Mouse (Mus musculus) midbrain, postnatal 0 days (tissue): ENCODE measurements at regions not wholly inside any gene's neighbourhood (a gene's known extent, or its start where the extent isn't known, plus 50 kb on each side); places are given as distances from the start of the nearest gene placed in this dataset.
A peak's percentile ranks its signal among the peaks of the same experiment; 100 is the strongest.

Experiments used
- ATAC-seq: fragments of 200-750 bp; cut with Nextera tagmentation; 2 replicates; pipeline ENCODE4 v1.8.0; 2017; ENCODE audit warnings: moderate number of reproducible peaks, mild to moderate bottlenecking, moderate TSS enrichment, moderate library complexity; ENCODE audit not compliant: low FRiP score
- DNase-seq: peaks from one replicate; pipeline ENCODE4 v3.0.0-alpha.2; 2015; ENCODE audit warnings: low spot score
- H3K27ac ChIP-seq: fragments of 300-500 bp; sonication (generic); 2 replicates; pipeline ENCODE4 v1.5.1; 2014; ENCODE audit warnings: low read depth, mild to moderate bottlenecking, low read length, mixed read lengths
- H3K27me3 ChIP-seq: fragments of 300-500 bp; sonication (generic); 2 replicates; pipeline ENCODE4 v1.6.1; 2014; ENCODE audit warnings: low read length, control low read depth, mixed read lengths; ENCODE audit not compliant: insufficient read depth
- H3K36me3 ChIP-seq: fragments of 300-500 bp; sonication (generic); 2 replicates; pipeline ENCODE4 v1.6.1; 2014; ENCODE audit warnings: low read length, control low read depth, mixed read lengths; ENCODE audit not compliant: insufficient read depth
- H3K4me1 ChIP-seq: fragments of 300-500 bp; sonication (generic); 2 replicates; pipeline ENCODE4 v1.6.1; 2014; ENCODE audit warnings: mild to moderate bottlenecking, control low read depth, antibody characterized with exemption, low read length, mixed read lengths; ENCODE audit not compliant: insufficient read depth
- H3K4me2 ChIP-seq: fragments of 300-500 bp; sonication (generic); 2 replicates; pipeline ENCODE4 v1.6.1; 2014; ENCODE audit warnings: low read depth, mild to moderate bottlenecking, low read length, mixed read lengths; ENCODE audit not compliant: poor library complexity, severe bottlenecking
- H3K4me3 ChIP-seq: fragments of 300-500 bp; sonication (generic); 2 replicates; pipeline ENCODE4 v1.5.1; 2014; ENCODE audit warnings: low read depth, mild to moderate bottlenecking, low read length, moderate library complexity
- H3K9ac ChIP-seq: fragments of 300-500 bp; sonication (generic); replicated peaks from 2 replicates; pipeline ENCODE4 v1.6.1; 2014; ENCODE audit warnings: mild to moderate bottlenecking, low read length, moderate library complexity, mixed read lengths; ENCODE audit not compliant: poor library complexity, severe bottlenecking
- H3K9me3 ChIP-seq: fragments of 300-500 bp; sonication (generic); 2 replicates; pipeline ENCODE4 v1.6.1; 2016; ENCODE audit warnings: low read length, control low read depth
- CTCF ChIP-seq: IDR thresholded peaks from 2 replicates; pipeline ENCODE4 v1.5.1; 2016; ENCODE audit warnings: antibody characterized with exemption, mild to moderate bottlenecking
- WGBS: fragments of 180-500 bp; shearing (Covaris S2); extraction: QIAGEN DNeasy Blood & Tissue Kit; methylation state at CpG from one replicate; pipeline ENCODE4 v1.1.7; 2014; 5-methylcytosine and 5-hydroxymethylcytosine counted together

DNA sequence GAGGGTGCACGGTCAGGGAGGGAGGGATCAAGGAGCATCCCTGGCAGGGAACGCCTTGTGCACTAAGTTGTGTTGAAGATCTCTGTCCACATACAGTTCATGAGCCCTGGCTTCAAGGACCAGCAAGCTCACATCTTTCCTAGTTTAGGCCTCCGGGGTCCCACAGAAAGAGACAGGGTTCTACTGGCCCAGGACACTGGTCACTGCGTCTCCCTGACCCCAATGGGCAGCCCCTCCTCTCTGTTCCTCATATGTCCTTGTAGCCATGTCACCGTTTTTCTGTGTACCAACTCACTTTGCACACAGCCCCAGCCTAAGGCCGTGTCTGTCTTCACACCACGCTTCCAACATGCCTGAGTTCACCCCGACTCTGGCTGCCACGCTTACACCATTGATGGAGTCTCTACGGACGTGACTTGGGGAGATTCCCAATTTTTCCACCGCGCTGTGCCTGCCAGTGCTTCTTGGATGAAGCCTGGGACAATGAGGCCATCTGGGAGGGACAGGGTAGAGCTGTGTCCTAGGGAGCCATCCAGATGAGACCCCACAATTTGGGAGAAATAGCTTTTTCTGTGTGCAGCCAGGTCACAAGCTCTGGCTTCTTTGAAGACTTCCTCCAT lies 86.5 kb upstream of the Ret start:
- no peaks in the 10 kb centered on the region for H3K9me3 ChIP-seq
- TF ChIP-seq CTCF, result no peak
- H3K27me3 ChIP-seq, result no peaks in the 10 kb centered on the region
- peak; percentile 69 for DNase-seq
- H3K27ac ChIP-seq, result no peak overlapping the region
- H3K4me2 ChIP-seq, result no peak overlapping the region
- no peak for ATAC-seq
- 89% methylated on average over 13 of the region's 13 CpGs for WGBS
- H3K4me1 ChIP-seq, result no peaks in the 10 kb centered on the region
- H3K9ac ChIP-seq, result no peak overlapping the region
- H3K4me3 ChIP-seq, result no peak overlapping the region
- H3K36me3 ChIP-seq, result no peaks in the 10 kb centered on the region

DNA sequence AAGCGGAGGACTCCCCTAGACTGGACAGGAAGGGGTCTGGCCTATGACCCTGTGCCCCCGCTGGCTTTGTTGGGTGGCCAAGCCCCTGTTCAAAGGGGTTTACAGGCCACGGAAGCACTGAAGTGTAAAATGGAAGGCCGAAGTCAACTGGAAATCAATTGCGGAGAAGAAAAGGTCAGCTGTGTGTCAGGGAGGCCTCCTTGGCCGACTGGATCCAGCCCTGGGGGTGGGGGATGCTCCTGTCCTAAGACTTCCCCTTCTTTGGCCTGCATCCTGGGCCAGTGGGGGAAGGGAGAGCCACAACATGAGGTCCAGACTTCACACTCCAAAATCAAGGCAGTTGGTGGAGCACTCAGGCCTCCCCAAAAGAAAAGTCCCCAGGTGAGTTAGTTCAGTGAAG lies 66.4 kb upstream of the Ret start:
- H3K9me3 ChIP-seq, result no peaks in the 10 kb centered on the region
- 22% methylated on average over 6 of the region's 6 CpGs for WGBS
- ATAC-seq (no peak), DNase-seq (no peak)
- no peak overlapping the region for H3K9ac ChIP-seq
- H3K4me2 ChIP-seq, result no peak overlapping the region
- no peak overlapping the region for H3K27ac ChIP-seq
- no peaks in the 10 kb centered on the region for H3K27me3 ChIP-seq
- H3K4me3 ChIP-seq, result no peak overlapping the region
- no peaks in the 10 kb centered on the region for H3K4me1 ChIP-seq
- TF ChIP-seq CTCF, result no peak
- no peaks in the 10 kb centered on the region for H3K36me3 ChIP-seq

DNA sequence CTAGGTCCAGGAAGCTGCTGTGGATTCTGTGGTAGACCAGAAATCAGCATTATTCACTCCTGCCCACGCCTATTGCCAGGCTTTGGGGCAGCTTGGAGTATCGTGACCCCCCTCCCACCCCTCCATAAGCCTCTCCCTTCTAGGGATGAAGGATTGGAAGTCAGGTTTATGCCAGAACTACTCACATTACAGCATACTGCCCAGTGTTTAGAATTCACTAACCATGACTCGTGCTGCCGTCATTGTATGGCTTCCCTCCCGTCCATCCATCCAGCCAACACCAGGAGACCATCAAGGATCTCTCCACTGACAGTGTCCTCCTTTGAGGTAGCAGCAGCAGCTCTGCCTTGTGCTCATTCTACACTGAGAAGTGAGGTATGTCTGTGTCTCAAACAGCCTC lies 62.4 kb upstream of the Ret start:
- H3K4me3 ChIP-seq, result no peak overlapping the region
- 83% methylated on average over 5 of the region's 5 CpGs for WGBS
- H3K9me3 ChIP-seq, result no peaks in the 10 kb centered on the region
- H3K27ac ChIP-seq, result no peak overlapping the region
- TF ChIP-seq CTCF, result no peak
- H3K27me3 ChIP-seq, result no peaks in the 10 kb centered on the region
- DNase-seq (no peak), ATAC-seq (no peak)
- no peak overlapping the region for H3K4me2 ChIP-seq
- no peaks in the 10 kb centered on the region for H3K4me1 ChIP-seq
- no peak overlapping the region for H3K9ac ChIP-seq
- no peaks in the 10 kb centered on the region for H3K36me3 ChIP-seq

- Histone ChIP-seq H3K36me3 (no peaks in the 10 kb centered on the region), H3K27me3 (no peaks in the 10 kb centered on the region), H3K9me3 (no peaks in the 10 kb centered on the region), H3K4me1 (no peaks in the 10 kb centered on the region), H3K27ac (no peak overlapping the region), H3K9ac (no peak overlapping the region), H3K4me3 (no peak overlapping the region), H3K4me2 (no peak overlapping the region)
- peak; percentile 24 for DNase-seq
- ATAC-seq, result no peak
- TF ChIP-seq CTCF, result no peak
- WGBS, result 79% methylated on average over 5 of the region's 5 CpGs
Measured at GRCm38 (mm10) chr6:118254871-118255270, 57.4 kb upstream of the Ret start.

DNA sequence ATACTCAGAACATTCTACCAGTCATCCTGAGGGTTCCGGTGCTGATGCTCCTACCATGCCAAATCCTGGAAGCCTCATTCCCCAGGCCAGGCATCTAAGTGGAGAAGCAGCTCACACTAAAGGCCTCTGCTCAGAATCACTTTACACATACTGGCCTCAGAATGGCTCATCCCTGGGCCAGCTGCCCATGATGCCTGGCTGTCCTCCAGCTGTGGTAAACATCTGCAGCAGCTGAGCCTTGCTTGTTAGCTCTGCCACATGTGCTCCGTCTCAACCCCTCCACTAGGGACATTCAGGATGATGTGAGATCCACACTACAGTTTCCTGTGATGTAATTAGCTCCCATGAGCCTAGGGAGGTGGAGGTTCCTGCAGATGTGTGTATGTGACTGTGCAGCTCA lies 55.2 kb upstream of the Ret start:
- H3K27me3 ChIP-seq, result no peaks in the 10 kb centered on the region
- no peak overlapping the region for H3K4me3 ChIP-seq
- H3K27ac ChIP-seq, result no peak overlapping the region
- H3K9me3 ChIP-seq, result no peaks in the 10 kb centered on the region
- H3K4me1 ChIP-seq, result no peaks in the 10 kb centered on the region
- H3K36me3 ChIP-seq, result no peaks in the 10 kb centered on the region
- ATAC-seq, result no peak
- 83% methylated on average over 2 of the region's 2 CpGs for WGBS
- H3K9ac ChIP-seq, result no peak overlapping the region
- no peak for TF ChIP-seq CTCF
- no peak overlapping the region for H3K4me2 ChIP-seq
- DNase-seq, result peak; percentile 1

- no peaks in the 10 kb centered on the region for H3K36me3 ChIP-seq
- no peak overlapping the region for H3K4me3 ChIP-seq
- H3K4me2 ChIP-seq, result no peak overlapping the region
- H3K9me3 ChIP-seq, result no peaks in the 10 kb centered on the region
- TF ChIP-seq CTCF, result no peak
- no peak for ATAC-seq
- no peak overlapping the region for H3K9ac ChIP-seq
- no peak for DNase-seq
- H3K27ac ChIP-seq, result no peak overlapping the region
- no peaks in the 10 kb centered on the region for H3K4me1 ChIP-seq
- no peaks in the 10 kb centered on the region for H3K27me3 ChIP-seq
- 53% methylated on average over 1 of the region's 1 CpGs for WGBS
Measured at GRCm38 (mm10) chr6:118251131-118251530, 53.6 kb upstream of the Ret start.
